Mouse (Mus musculus) embryo, embryonic 11.5 days (tissue): ENCODE measurements at regions not wholly inside any gene's neighbourhood (a gene's known extent, or its start where the extent isn't known, plus 50 kb on each side); places are given as distances from the start of the nearest gene placed in this dataset.

Experiments used
- DNase-seq: peaks from one replicate; pipeline ENCODE4 v3.0.0-alpha.2; 2012; ENCODE audit warnings: low read depth, low spot score

GRCm38 (mm10) chr2:64706646-64707177 is 318.1 kb downstream of the Grb14 start:
- no peak for DNase-seq

GRCm38 (mm10) chr2:64695974-64696373 is 328.8 kb downstream of the Grb14 start:
- no peak for DNase-seq

GRCm38 (mm10) chr2:64691444-64691843 is 333.3 kb downstream of the Grb14 start:
- no peak for DNase-seq

- no peak for DNase-seq
These were observed 333.8 kb downstream of the Grb14 start for GRCm38 (mm10) chr2:64690996-64691395.

- DNase-seq: no peak
These were observed 338.0 kb downstream of the Grb14 start for GRCm38 (mm10) chr2:64686781-64687180.

GRCm38 (mm10) chr2:64649614-64650013 is 375.2 kb downstream of the Grb14 start:
- DNase-seq: no peak

- no peak for DNase-seq
These were observed 407.9 kb downstream of the Grb14 start for GRCm38 (mm10) chr2:64616931-64617330.

- DNase-seq: no peak
These were observed 417.9 kb downstream of the Grb14 start for GRCm38 (mm10) chr2:64606864-64607263.

- no peak for DNase-seq
These were observed 442.5 kb downstream of the Grb14 start for GRCm38 (mm10) chr2:64582258-64582657.

- DNase-seq: no peak
These were observed 438.2 kb upstream of the Fign start for GRCm38 (mm10) chr2:64536032-64536431.

GRCm38 (mm10) chr2:64535351-64535851 is 437.6 kb upstream of the Fign start:
- DNase-seq: no peak

- DNase-seq: no peak
These were observed 437.0 kb upstream of the Fign start for GRCm38 (mm10) chr2:64534869-64535268.

- no peak for DNase-seq
These were observed 436.5 kb upstream of the Fign start for GRCm38 (mm10) chr2:64534344-64534743.

GRCm38 (mm10) chr2:64522722-64523121 is 424.9 kb upstream of the Fign start:
- DNase-seq: no peak

GRCm38 (mm10) chr2:64522233-64522632 is 424.4 kb upstream of the Fign start:
- no peak for DNase-seq

- no peak for DNase-seq
These were observed 397.9 kb upstream of the Fign start for GRCm38 (mm10) chr2:64495725-64496124.

GRCm38 (mm10) chr2:64466412-64466970 is 368.7 kb upstream of the Fign start:
- no peak for DNase-seq

GRCm38 (mm10) chr2:64462466-64463114 is 364.8 kb upstream of the Fign start:
- DNase-seq: no peak

- DNase-seq: no peak
These were observed 364.2 kb upstream of the Fign start for GRCm38 (mm10) chr2:64462041-64462440.

- no peak for DNase-seq
These were observed 363.8 kb upstream of the Fign start for GRCm38 (mm10) chr2:64461636-64462035.

- peak; percentile 37 for DNase-seq
These were observed 360.3 kb upstream of the Fign start for GRCm38 (mm10) chr2:64458171-64458570.

GRCm38 (mm10) chr2:64452690-64453089 is 354.9 kb upstream of the Fign start:
- DNase-seq: no peak
